Mouse (Mus musculus) liver, embryonic 11.5 days (tissue): ENCODE results near the gene Thbs4. TPM values are rescaled to one million over a fixed set of nuclear protein-coding genes. Genes with fewer than 3 reads are reported as not detected.

Experiments used
- ATAC-seq: fragments of 200-750 bp; cut with Nextera tagmentation; replicated peaks from 2 replicates; pipeline ENCODE4 v1.8.0; 2017; ENCODE audit warnings: moderate number of reproducible peaks, mild to moderate bottlenecking, moderate TSS enrichment, moderate library complexity; ENCODE audit not compliant: low FRiP score
- DNase-seq: peaks from one replicate; pipeline ENCODE4 v3.0.0-alpha.2; 2017; ENCODE audit warnings: low spot score
- H3K27ac ChIP-seq: fragments of 300-500 bp; sonication (generic); 2 replicates; pipeline ENCODE4 v1.5.1; 2014; ENCODE audit warnings: mild to moderate bottlenecking, low read depth, low read length, control low read depth
- H3K27me3 ChIP-seq: fragments of 300-500 bp; sonication (generic); replicated peaks from 2 replicates; pipeline ENCODE4 v1.6.1; 2014; ENCODE audit warnings: low read length, mixed read lengths; ENCODE audit not compliant: control insufficient read depth, insufficient read depth
- H3K36me3 ChIP-seq: fragments of 300-500 bp; sonication (generic); 2 replicates; pipeline ENCODE4 v1.6.1; 2014; ENCODE audit warnings: mild to moderate bottlenecking, low read length, moderate library complexity, mixed read lengths; ENCODE audit not compliant: control insufficient read depth, insufficient read depth
- H3K4me1 ChIP-seq: fragments of 300-500 bp; sonication (generic); replicated peaks from 2 replicates; pipeline ENCODE4 v1.6.1; 2014; ENCODE audit warnings: low read length, mixed read lengths; ENCODE audit not compliant: control insufficient read depth, insufficient read depth
- H3K4me2 ChIP-seq: fragments of 300-500 bp; sonication (generic); 2 replicates; pipeline ENCODE4 v1.6.1; 2014; ENCODE audit warnings: mild to moderate bottlenecking, control low read depth, moderate library complexity
- H3K4me3 ChIP-seq: fragments of 300-500 bp; sonication (generic); 2 replicates; pipeline ENCODE4 v1.5.1; 2014; ENCODE audit warnings: low read depth, low read length, control low read depth
- H3K9ac ChIP-seq: fragments of 300-500 bp; sonication (generic); 2 replicates; pipeline ENCODE4 v1.6.1; 2014; ENCODE audit warnings: low read depth, low read length, control low read depth
- H3K9me3 ChIP-seq: fragments of 300-500 bp; sonication (generic); 2 replicates; pipeline ENCODE4 v1.6.1; 2016; ENCODE audit warnings: low read length, inconsistent platforms, mixed read lengths; ENCODE audit not compliant: control insufficient read depth
- WGBS: fragments of 180-500 bp; shearing (Covaris S2); extraction: QIAGEN DNeasy Blood & Tissue Kit; methylation state at CpG from one replicate; pipeline ENCODE4 v1.1.7; 2014; 5-methylcytosine and 5-hydroxymethylcytosine counted together
- polyA plus RNA-seq: library from polyadenylated mRNA; unstranded; fragments of >200 nt; fragmentation: Nextera tagmentation; extraction: Ambion mirVana; gene quantifications from 2 replicates; pipeline ENCODE4 v1.2.1, GENCODE M21; 2014

Gene Thbs4
- polyA plus RNA-seq, 1 experiment from 2014 or later, result 1.6 TPM

DNA sequence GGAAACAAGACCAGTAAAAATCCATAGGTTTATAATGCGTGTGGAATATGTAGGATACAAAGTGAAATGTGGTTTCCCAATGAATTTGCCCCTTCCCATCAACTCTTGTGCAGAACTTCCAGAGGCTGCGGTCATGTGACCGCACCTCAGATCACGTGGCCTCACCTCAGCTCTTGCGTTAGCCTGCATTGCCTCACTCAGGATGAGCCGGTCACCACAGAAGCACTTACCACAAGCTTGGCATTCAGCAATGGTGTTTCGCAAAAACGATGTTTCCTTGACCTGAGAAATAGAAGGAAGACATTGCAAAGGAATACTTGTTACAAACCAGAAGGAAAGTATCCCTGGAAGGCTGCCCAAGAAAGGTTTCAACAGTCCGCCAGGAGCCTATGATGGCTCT, 19.7 kb downstream of the Thbs4 start:
- no peaks in the 10 kb centered on the region for H3K36me3 ChIP-seq
- no peak for DNase-seq
- no peak for ATAC-seq
- no peak overlapping the region for H3K4me3 ChIP-seq
- no peaks in the 10 kb centered on the region for H3K4me1 ChIP-seq
- H3K9ac ChIP-seq, result no peak overlapping the region
- H3K4me2 ChIP-seq, result no peak overlapping the region
- H3K27me3 ChIP-seq, result no peaks in the 10 kb centered on the region
- H3K9me3 ChIP-seq, result no peaks in the 10 kb centered on the region
- H3K27ac ChIP-seq, result no peak overlapping the region
- WGBS, result 85% methylated on average over 9 of the region's 9 CpGs

- Histone ChIP-seq H3K27ac (no peak overlapping the region), H3K4me3 (no peak overlapping the region), H3K4me2 (no peak overlapping the region), H3K4me1 (no peaks in the 10 kb centered on the region), H3K9me3 (no peaks in the 10 kb centered on the region), H3K27me3 (no peaks in the 10 kb centered on the region), H3K36me3 (no peaks in the 10 kb centered on the region), H3K9ac (no peak overlapping the region)
- DNase-seq, result no peak
- ATAC-seq, result no peak
- 77% methylated on average over 8 of the region's 8 CpGs for WGBS
Observed at GRCm38 (mm10) chr13:92772500-92772899, 22.1 kb downstream of the Thbs4 start.

GRCm38 (mm10) chr13:92771566-92771965, 23.1 kb downstream of the Thbs4 start:
- no peaks in the 10 kb centered on the region for H3K4me1 ChIP-seq
- H3K9me3 ChIP-seq, result no peaks in the 10 kb centered on the region
- no peak overlapping the region for H3K4me2 ChIP-seq
- DNase-seq (no peak), ATAC-seq (no peak)
- H3K27ac ChIP-seq, result no peak overlapping the region
- H3K4me3 ChIP-seq, result no peak overlapping the region
- H3K36me3 ChIP-seq, result no peaks in the 10 kb centered on the region
- WGBS, result 86% methylated on average over 5 of the region's 5 CpGs
- H3K9ac ChIP-seq, result no peak overlapping the region
- no peaks in the 10 kb centered on the region for H3K27me3 ChIP-seq

GRCm38 (mm10) chr13:92765454-92766242, 29.0 kb downstream of the Thbs4 start:
- Histone ChIP-seq H3K36me3 (no peaks in the 10 kb centered on the region), H3K4me3 (no peak overlapping the region), H3K4me2 (no peak overlapping the region), H3K27ac (no peak overlapping the region), H3K9ac (no peak overlapping the region), H3K27me3 (no peaks in the 10 kb centered on the region), H3K4me1 (no peaks in the 10 kb centered on the region), H3K9me3 (no peaks in the 10 kb centered on the region)
- WGBS, result 71% methylated on average over 6 of the region's 6 CpGs
- ATAC-seq (no peak), DNase-seq (no peak)

GRCm38 (mm10) chr13:92762322-92762721, 32.3 kb downstream of the Thbs4 start:
- no peak for ATAC-seq
- 76% methylated on average over 1 of the region's 1 CpGs for WGBS

DNA sequence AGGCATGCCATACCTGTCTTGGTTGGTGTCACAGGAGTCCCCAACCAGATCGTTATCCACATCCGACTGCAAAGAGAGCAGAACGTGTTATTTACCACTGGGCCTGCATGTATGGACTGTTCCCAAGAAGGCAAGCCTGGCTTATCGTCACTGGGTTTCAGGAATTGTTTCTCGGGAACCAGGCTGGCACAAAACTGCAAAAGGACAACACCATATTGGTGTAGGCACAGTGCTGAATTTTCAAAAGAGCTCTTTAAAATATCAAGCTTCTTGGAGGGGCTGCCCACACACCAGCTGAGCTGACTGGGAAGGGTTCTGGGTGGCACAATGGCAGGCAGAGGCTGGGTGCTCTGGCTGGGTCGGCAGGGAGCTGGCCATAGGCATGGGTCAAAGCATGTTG, 34.1 kb downstream of the Thbs4 start:
- no peaks in the 10 kb centered on the region for H3K36me3 ChIP-seq
- no peak for ATAC-seq
- H3K4me1 ChIP-seq, result no peaks in the 10 kb centered on the region
- H3K27me3 ChIP-seq, result no peaks in the 10 kb centered on the region
- 82% methylated on average over 6 of the region's 6 CpGs for WGBS
- H3K4me3 ChIP-seq, result no peak overlapping the region
- no peak for DNase-seq
- H3K27ac ChIP-seq, result no peak overlapping the region
- no peak overlapping the region for H3K4me2 ChIP-seq
- H3K9ac ChIP-seq, result no peak overlapping the region
- no peaks in the 10 kb centered on the region for H3K9me3 ChIP-seq

More at GRCm38 (mm10) chr13:92762322-92762721, 32.3 kb downstream of the Thbs4 start:
- Histone ChIP-seq H3K27me3 (no peaks in the 10 kb centered on the region), H3K4me1 (no peaks in the 10 kb centered on the region), H3K9me3 (no peaks in the 10 kb centered on the region), H3K4me2 (no peak overlapping the region), H3K27ac (no peak overlapping the region), H3K9ac (no peak overlapping the region), H3K4me3 (no peak overlapping the region), H3K36me3 (no peaks in the 10 kb centered on the region)
- no peak for DNase-seq

GRCm38 (mm10) chr13:92759096-92759495, 35.5 kb downstream of the Thbs4 start:
- no peak overlapping the region for H3K4me3 ChIP-seq
- peaks cover 2% of the 10 kb centered on the region; the same call in 1 of the 2 replicates for H3K27me3 ChIP-seq
- H3K4me1 ChIP-seq, result no peaks in the 10 kb centered on the region
- no peak overlapping the region for H3K9ac ChIP-seq
- H3K4me2 ChIP-seq, result no peak overlapping the region
- 84% methylated on average over 4 of the region's 4 CpGs for WGBS
- ATAC-seq (no peak), DNase-seq (no peak)
- no peaks in the 10 kb centered on the region for H3K9me3 ChIP-seq
- H3K36me3 ChIP-seq, result no peaks in the 10 kb centered on the region
- no peak overlapping the region for H3K27ac ChIP-seq

DNA sequence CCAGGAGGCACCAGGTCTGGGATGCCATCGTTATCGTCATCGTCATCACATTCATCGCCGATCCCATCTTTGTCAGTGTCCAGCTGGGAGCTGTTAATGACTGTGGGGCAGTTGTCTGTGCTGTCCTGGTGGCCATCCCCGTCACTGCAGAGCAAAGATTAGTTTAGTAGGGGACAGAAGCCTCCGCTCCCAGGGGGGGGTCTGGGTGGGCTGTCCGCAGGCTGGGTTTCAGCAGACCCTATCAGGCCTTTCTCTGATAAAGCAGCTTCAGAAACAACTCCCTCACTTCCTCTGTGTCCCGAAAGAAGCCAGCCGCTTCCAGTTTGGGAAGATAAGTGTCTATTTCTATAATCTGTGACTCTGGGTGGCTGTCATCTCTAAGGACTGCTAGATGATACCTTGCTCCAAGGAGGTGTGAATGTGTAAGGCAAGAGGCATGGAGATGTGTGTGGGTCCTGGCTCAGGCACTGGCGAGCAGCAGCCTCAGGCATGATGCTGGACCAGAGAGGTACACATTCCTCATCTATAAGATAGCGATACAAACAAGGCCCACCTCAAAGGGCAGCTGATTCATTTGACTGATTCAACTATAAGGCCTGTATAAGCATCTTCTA, 36.5 kb downstream of the Thbs4 start:
- H3K9me3 ChIP-seq, result no peaks in the 10 kb centered on the region
- 55% methylated on average over 12 of the region's 12 CpGs for WGBS
- ATAC-seq (no peak), DNase-seq (no peak)
- no peak overlapping the region for H3K27ac ChIP-seq
- no peak overlapping the region for H3K4me3 ChIP-seq
- H3K4me2 ChIP-seq, result no peak overlapping the region
- no peak overlapping the region for H3K9ac ChIP-seq
- no peaks in the 10 kb centered on the region for H3K4me1 ChIP-seq
- no peaks in the 10 kb centered on the region for H3K36me3 ChIP-seq
- H3K27me3 ChIP-seq, result peaks cover 2% of the 10 kb centered on the region; the same call in 1 of the 2 replicates

DNA sequence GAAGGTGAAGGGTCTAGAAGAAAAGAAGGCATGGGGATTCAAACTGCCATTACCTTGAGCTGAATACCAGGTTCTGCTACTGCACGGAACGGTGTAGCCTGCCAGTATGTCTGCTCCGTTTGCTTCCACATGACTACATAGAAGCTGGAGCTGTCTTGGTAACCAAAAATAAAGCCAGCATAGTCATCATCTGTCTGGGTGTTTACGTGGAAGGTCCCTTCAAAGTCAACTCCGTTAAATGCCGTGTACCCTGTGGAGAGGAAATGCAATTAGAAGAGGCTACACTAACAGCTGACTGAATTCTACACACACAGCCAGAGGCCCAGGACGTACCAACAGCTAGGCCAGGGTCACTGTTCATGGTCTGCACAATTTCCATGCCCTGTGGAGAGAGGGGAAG, 39.6 kb downstream of the Thbs4 start:
- Histone ChIP-seq H3K9me3 (no peaks in the 10 kb centered on the region), H3K4me1 (no peaks in the 10 kb centered on the region), H3K9ac (no peak overlapping the region), H3K27ac (no peak overlapping the region), H3K4me2 (no peak overlapping the region), H3K4me3 (no peak overlapping the region), H3K36me3 (no peaks in the 10 kb centered on the region), H3K27me3 (peaks cover 2% of the 10 kb centered on the region; the same call in 1 of the 2 replicates)
- DNase-seq (no peak), ATAC-seq (no peak)
- 83% methylated on average over 7 of the region's 7 CpGs for WGBS
